Mouse (Mus musculus): ENCODE results near the gene Lsamp. TPM values are rescaled to one million over a fixed set of nuclear protein-coding genes. Genes with fewer than 3 reads are reported as not detected.
A peak's percentile ranks its signal among the peaks of the same experiment; 100 is the strongest.

The Lsamp gene
- total RNA-seq, 1 experiment: not detected

DNA sequence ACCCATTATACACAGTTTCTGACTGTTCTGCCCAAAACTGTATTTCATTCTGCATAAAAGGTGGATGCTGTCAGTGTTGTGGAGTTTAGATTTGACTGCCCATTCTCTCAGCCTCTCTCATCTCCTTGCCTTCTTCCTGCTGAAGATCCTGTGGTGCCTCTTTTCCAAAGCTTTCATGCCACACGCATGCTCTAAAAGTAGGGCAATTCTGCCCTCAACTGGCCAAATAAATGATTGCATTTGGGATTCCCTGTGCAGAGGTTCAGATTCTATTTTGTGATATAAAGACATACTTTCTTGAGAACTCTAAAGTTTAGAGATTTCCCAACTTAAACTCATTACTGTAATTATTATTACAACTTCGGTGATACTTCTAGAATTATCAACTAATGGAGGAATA lies 1260.5 kb downstream of the Lsamp start:
- H3K4me3 ChIP-seq (ENCODE audit: insufficient read depth in 1 of 2, low read depth in 1 of 2, low read length in 2 of 2, poor library complexity in 1 of 2, severe bottlenecking in 1 of 2): no peak overlapping the region
- DNase-seq (ENCODE audit: low read depth, low spot score): peak; percentile 35
- no peaks in the 10 kb centered on the region for H3K4me1 ChIP-seq (ENCODE audit: control insufficient read depth in 2 of 2, insufficient read depth in 2 of 2, low read length in 2 of 2, poor library complexity in 1 of 2)
- TF ChIP-seq ZC3H11A (IDR thresholded peaks at IDR 0.05; ENCODE audit: borderline replicate concordance, low read depth, low read length) (peak; percentile 52; the same call in 1 of the 2 replicates), ZNF384 (IDR thresholded peaks at IDR 0.05; ENCODE audit: low read depth, low read length) (no peak)
- no peak overlapping the region for H3K9ac ChIP-seq (ENCODE audit: insufficient read depth, low read depth, low read length, poor library complexity, severe bottlenecking)
- in situ Hi-C loops (cut with MboI; ENCODE audit: low sequenced_read_pairs in 2 of 2, unreplicated experiment in 2 of 2): loop anchor here in 1 of 2 experiments (25.0 kb wide), 1 partner anchor 507 kb away; no protein-coding TSS in a partner anchor
- no peaks in the 10 kb centered on the region for H3K9me3 ChIP-seq (ENCODE audit: control insufficient read depth, insufficient read depth, low read depth, low read length)
- H3K27ac ChIP-seq (ENCODE audit: insufficient read depth, low read depth, low read length, poor library complexity, severe bottlenecking): no peak overlapping the region
- H3K36me3 ChIP-seq (ENCODE audit: control insufficient read depth, insufficient read depth, low read length, poor library complexity, severe bottlenecking): no peaks in the 10 kb centered on the region

DNA sequence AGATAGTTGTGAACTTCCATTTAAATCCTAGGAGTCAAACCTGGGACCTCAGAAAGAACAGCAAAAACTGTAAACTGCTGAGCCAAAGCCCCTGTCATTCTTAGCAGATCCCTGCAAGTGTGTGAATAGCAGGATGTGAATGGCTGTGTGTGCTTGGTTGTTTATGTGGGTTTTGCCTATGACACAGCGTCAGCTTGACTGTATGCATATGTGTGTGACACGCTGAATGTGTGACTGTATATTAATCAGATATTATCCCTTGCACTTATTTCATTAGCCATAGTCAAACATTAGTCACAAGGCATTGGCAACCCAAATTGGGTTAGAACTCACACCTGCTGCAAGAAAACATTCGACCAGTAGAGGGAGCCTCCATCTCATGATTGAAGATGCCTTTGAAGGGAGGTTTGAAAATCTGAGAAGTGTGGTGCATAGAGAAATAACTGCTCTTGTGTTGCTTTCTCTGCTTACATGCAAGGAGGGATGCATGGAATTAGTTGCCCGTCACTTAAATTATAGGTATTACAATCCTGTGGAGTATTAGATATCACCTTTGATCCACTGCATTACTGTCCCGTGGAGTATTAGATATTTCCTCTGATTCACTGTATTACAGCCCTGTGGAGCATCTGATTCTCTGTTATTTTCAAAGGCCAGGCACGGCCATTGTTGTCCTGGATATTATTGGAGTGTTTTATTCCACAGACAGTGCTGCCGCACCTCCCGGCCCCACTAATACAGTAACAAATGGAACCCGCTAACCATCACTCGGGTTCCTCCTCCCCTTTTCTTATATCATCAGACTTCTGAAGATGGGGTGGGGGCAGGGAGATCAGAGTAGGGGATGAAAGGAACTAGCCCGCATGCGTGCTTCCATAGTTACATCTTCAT lies 1274.2 kb downstream of the Lsamp start:
- DNase-seq (ENCODE audit: low read depth, low spot score): peak; percentile 47
- in situ Hi-C loops (cut with MboI; ENCODE audit: low sequenced_read_pairs in 2 of 2, unreplicated experiment in 2 of 2): loop anchor here (25.0 kb wide), 1 partner anchor 579 kb away; no protein-coding TSS in a partner anchor

DNA sequence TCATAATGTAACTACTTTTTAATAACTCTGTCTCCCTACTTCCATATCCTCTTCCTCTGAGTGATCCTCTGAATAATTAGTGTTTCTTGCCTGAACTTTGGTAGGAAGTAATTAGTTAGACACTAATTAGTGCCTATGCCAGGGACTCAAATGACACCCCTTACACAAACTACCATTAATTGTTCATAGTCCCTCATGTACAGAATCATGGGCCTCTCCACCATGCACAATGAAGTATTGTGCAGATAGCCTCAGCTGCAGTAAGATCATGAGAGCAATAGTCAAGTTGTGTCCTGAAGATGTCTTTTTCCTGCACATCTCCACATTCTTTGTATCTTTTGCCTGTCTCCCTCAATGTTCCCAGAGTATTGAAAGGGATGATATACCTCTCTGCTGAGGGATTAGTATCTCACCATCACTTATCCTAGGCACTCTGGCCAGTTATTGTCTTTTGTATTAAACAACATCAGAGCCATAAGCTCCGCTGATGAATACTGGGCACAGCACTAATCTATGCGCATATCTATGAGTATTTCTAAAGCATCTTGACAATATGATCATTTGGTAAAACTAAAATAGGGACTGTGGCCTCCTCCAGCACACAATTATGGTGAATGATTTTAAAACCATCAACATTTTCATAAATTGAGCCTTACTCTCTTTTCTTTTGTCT lies 1292.0 kb downstream of the Lsamp start:
- H3K9me3 ChIP-seq (ENCODE audit: control insufficient read depth, insufficient read depth, low read depth, low read length): no peaks in the 10 kb centered on the region
- in situ Hi-C loops (cut with MboI; ENCODE audit: low sequenced_read_pairs in 2 of 2, unreplicated experiment in 2 of 2): no loop called here
- no peaks in the 10 kb centered on the region for H3K36me3 ChIP-seq (ENCODE audit: control insufficient read depth, insufficient read depth, low read length, poor library complexity, severe bottlenecking)
- H3K9ac ChIP-seq (ENCODE audit: insufficient read depth, low read depth, low read length, poor library complexity, severe bottlenecking): no peak overlapping the region
- H3K27ac ChIP-seq (ENCODE audit: insufficient read depth, low read depth, low read length, poor library complexity, severe bottlenecking): no peak overlapping the region
- TF ChIP-seq MAFK (IDR thresholded peaks at IDR 0.05; ENCODE audit: insufficient read depth, low read depth, low read length): no peak
- no peak for TF ChIP-seq CHD2 (IDR thresholded peaks at IDR 0.05; ENCODE audit: low read depth, low read length)
- no peak for TF ChIP-seq ZNF384 (IDR thresholded peaks at IDR 0.05; ENCODE audit: low read depth, low read length)
- no peak for TF ChIP-seq HCFC1 (IDR thresholded peaks at IDR 0.05; ENCODE audit: borderline replicate concordance, insufficient read depth, low read length)
- no peak for DNase-seq (ENCODE audit: low read depth, low spot score)
- H3K4me3 ChIP-seq (ENCODE audit: insufficient read depth in 1 of 2, low read depth in 1 of 2, low read length in 2 of 2, poor library complexity in 1 of 2, severe bottlenecking in 1 of 2): no peak overlapping the region
- no peaks in the 10 kb centered on the region for H3K4me1 ChIP-seq (ENCODE audit: control insufficient read depth in 2 of 2, insufficient read depth in 2 of 2, low read length in 2 of 2, poor library complexity in 1 of 2)

More for the DNA sequence above, 1274.2 kb downstream of the Lsamp start:
- Histone ChIP-seq H3K36me3 (ENCODE audit: control insufficient read depth, insufficient read depth, low read length, poor library complexity, severe bottlenecking) (no peaks in the 10 kb centered on the region), H3K4me3 (ENCODE audit: insufficient read depth in 1 of 2, low read depth in 1 of 2, low read length in 2 of 2, poor library complexity in 1 of 2, severe bottlenecking in 1 of 2) (no peak overlapping the region), H3K4me1 (ENCODE audit: control insufficient read depth in 2 of 2, insufficient read depth in 2 of 2, low read length in 2 of 2, poor library complexity in 1 of 2) (no peaks in the 10 kb centered on the region), H3K9ac (ENCODE audit: insufficient read depth, low read depth, low read length, poor library complexity, severe bottlenecking) (no peak overlapping the region), H3K9me3 (ENCODE audit: control insufficient read depth, insufficient read depth, low read depth, low read length) (no peaks in the 10 kb centered on the region), H3K27ac (ENCODE audit: insufficient read depth, low read depth, low read length, poor library complexity, severe bottlenecking) (no peak overlapping the region)
- peak; percentile 70; the same call in 1 of the 2 replicates for TF ChIP-seq ZC3H11A (IDR thresholded peaks at IDR 0.05; ENCODE audit: borderline replicate concordance, low read depth, low read length)
- no peak for TF ChIP-seq CHD2 (IDR thresholded peaks at IDR 0.05; ENCODE audit: low read depth, low read length)

DNA sequence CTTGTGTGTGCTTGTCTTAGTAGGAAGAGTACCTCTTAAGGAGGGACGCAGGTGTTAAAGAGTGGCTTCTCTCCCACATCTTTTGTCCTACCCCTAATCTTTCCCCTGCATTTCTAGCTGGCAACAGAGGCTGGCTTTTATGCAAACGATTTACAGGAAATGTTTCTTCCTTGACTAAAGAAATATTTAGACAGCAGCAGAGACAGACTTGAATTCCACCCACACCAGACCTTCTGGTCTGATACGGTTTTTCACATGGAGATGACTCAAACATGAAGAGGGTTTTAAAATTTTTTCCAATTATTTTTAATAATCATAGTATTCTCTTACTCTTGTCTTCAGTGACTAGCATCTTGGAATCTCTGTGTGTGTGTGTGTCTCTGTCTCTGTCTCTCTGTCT lies 1333.8 kb downstream of the Lsamp start:
- in situ Hi-C loops (cut with MboI; ENCODE audit: low sequenced_read_pairs in 2 of 2, unreplicated experiment in 2 of 2): no loop called here
- Histone ChIP-seq H3K9ac (ENCODE audit: insufficient read depth, low read depth, low read length, poor library complexity, severe bottlenecking) (no peak overlapping the region), H3K9me3 (ENCODE audit: control insufficient read depth, insufficient read depth, low read depth, low read length) (no peaks in the 10 kb centered on the region), H3K27ac (ENCODE audit: insufficient read depth, low read depth, low read length, poor library complexity, severe bottlenecking) (no peak overlapping the region), H3K36me3 (ENCODE audit: control insufficient read depth, insufficient read depth, low read length, poor library complexity, severe bottlenecking) (no peaks in the 10 kb centered on the region), H3K4me1 (ENCODE audit: control insufficient read depth in 2 of 2, insufficient read depth in 2 of 2, low read length in 2 of 2, poor library complexity in 1 of 2) (no peaks in the 10 kb centered on the region), H3K4me3 (ENCODE audit: insufficient read depth in 1 of 2, low read depth in 1 of 2, low read length in 2 of 2, poor library complexity in 1 of 2, severe bottlenecking in 1 of 2) (no peak overlapping the region)
- TF ChIP-seq ZNF384 (IDR thresholded peaks at IDR 0.05; ENCODE audit: low read depth, low read length) (no peak), ZC3H11A (IDR thresholded peaks at IDR 0.05; ENCODE audit: borderline replicate concordance, low read depth, low read length) (no peak), MAFK (IDR thresholded peaks at IDR 0.05; ENCODE audit: insufficient read depth, low read depth, low read length) (no peak), CHD2 (IDR thresholded peaks at IDR 0.05; ENCODE audit: low read depth, low read length) (no peak), HCFC1 (IDR thresholded peaks at IDR 0.05; ENCODE audit: borderline replicate concordance, insufficient read depth, low read length) (no peak)
- no peak for DNase-seq (ENCODE audit: low read depth, low spot score)
